Mouse (Mus musculus): ENCODE results near the gene Rpl7l1. TPM values are rescaled to one million over a fixed set of nuclear protein-coding genes. Genes with fewer than 3 reads are reported as not detected.

Gene Rpl7l1
- polyA plus RNA-seq (2012; ENCODE audit: insufficient read depth, insufficient read length, low replicate concordance, missing spikeins): not detected in 2 replicates

DNA sequence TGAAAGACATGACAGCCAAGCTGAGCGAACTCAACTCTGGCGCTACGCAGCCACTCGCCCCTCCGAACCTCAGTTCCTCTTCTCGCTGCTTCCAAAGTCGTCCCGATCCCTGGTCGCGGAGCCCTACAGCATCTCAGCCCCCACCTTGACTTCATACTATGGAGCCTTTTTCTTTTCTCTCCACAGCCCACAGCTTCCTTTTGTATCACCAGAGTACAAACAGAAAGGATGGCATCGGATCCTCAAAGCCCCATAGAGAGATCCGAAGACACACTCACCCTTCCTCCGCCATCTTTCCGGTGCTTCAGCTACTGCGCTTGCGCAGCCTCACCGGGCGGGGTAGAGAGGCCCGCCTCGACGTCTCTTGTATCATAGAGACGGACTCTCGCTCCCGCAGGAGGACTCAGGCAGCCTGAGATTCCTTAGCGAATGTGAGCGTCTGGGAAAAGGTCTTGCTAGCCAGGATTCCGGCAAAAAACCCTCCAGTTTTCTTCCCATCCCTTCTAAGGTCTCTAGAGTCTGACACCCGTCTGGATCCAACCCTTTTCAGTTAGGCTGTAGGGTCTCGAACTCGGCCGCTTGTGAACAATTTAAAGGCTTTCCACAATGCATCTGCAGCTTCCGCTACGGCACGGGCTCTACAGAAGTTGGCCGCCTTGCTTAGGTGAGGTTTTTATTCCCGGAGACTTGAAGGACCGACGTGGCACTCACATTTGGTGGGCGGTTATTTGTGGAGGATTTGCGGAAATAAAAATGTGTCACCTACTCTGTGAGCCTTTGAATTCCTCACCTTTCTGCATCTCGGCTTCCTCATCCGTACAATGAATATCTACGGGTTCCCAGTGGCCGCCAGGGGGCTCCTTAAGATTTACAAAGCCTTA is at the start of gene Rpl7l1:
Gene Rpl7l1 (minus strand): TSS at position 332 of the 881 bp plus-strand sequence.
- WGBS: under 1% methylated on average over 44 of the region's 44 CpGs
- Histone ChIP-seq H3K4me3 (ENCODE audit: insufficient read depth, low read depth, low read length) (peak within 1 kb of the TSS; percentile 60), H3K27ac (ENCODE audit: insufficient read depth, low read depth, low read length) (peak within 1 kb of the TSS; percentile 68), H3K4me1 (ENCODE audit: control insufficient read depth, insufficient read depth, low read length) (peaks cover 3% of the 10 kb centered on the region; the same call in 1 of the 2 replicates)
- TF ChIP-seq POLR2A (IDR thresholded peaks at IDR 0.05; ENCODE audit: insufficient read depth, low read depth, low read length) (peak; percentile 89), CTCF (IDR thresholded peaks at IDR 0.05; ENCODE audit: insufficient read depth, low read depth, low read length) (no peak; the same call in 1 of the 2 replicates)

DNA sequence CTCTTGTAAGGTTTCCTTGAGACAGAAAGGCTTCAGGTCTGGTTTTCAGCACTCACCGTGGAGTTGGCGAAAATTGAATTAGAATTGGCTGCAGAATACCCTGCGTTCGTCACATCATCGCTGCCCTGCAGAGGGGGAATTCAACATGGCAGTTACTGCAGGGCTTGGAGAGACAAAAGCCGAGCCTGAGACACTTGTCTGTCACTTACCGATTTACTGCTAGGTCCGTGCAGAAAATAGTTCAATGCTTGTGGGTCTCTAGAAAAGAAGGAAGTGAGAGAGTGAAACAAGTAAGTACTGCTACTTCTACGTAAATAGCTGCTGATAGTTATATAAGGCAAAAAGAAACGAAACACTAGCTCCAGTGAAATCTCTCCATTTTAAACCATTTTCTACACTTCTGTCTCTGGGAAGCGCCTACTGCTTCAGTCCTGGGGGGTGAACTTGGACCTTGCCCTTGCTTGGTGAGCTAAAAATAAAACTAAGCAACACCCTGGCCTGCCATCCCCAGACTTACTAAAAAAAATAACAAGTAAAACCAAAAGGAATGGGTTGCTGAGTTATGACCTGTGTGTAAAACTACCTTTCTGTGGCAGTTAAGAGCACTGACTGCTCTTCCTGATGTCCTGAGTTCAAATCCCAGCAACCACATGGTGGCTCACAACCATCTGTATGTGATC is 47.5 kb upstream of the Rpl7l1 start:
- Histone ChIP-seq H3K4me1 (ENCODE audit: control insufficient read depth, insufficient read depth, low read length) (peaks cover 15% of the 10 kb centered on the region), H3K4me3 (ENCODE audit: insufficient read depth, low read depth, low read length) (no peak overlapping the region), H3K27ac (ENCODE audit: insufficient read depth, low read depth, low read length) (no peak overlapping the region)
- 85% methylated on average over 11 of the region's 11 CpGs for WGBS
- TF ChIP-seq POLR2A (IDR thresholded peaks at IDR 0.05; ENCODE audit: insufficient read depth, low read depth, low read length) (no peak), CTCF (IDR thresholded peaks at IDR 0.05; ENCODE audit: insufficient read depth, low read depth, low read length) (no peak)

DNA sequence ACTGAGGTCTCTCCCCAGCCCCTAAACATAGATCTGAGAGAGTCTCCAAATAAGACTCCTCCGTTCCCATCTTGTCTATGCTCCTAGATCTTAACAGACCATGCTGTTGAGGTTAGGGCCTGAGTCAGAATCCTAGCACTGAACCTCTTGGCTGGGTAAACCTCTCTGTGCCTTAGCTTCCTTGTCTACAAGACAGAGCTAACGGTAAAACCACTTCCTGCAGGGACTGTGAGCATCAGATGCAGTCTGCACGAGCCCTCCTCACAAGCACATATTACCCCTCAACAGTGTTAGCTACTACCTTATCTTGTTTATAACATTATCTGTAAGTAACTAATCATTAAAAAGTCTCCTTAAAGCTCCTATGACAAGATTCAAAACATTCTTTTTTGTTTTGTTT is 46.5 kb upstream of the Rpl7l1 start:
- Histone ChIP-seq H3K27ac (ENCODE audit: insufficient read depth, low read depth, low read length) (no peak overlapping the region), H3K4me3 (ENCODE audit: insufficient read depth, low read depth, low read length) (no peak overlapping the region), H3K4me1 (ENCODE audit: control insufficient read depth, insufficient read depth, low read length) (peaks cover 14% of the 10 kb centered on the region)
- TF ChIP-seq POLR2A (IDR thresholded peaks at IDR 0.05; ENCODE audit: insufficient read depth, low read depth, low read length): no peak
- TF ChIP-seq CTCF (IDR thresholded peaks at IDR 0.05; ENCODE audit: insufficient read depth, low read depth, low read length): no peak
- 90% methylated on average over 3 of the region's 3 CpGs for whole genome bisulfite sequencing

DNA sequence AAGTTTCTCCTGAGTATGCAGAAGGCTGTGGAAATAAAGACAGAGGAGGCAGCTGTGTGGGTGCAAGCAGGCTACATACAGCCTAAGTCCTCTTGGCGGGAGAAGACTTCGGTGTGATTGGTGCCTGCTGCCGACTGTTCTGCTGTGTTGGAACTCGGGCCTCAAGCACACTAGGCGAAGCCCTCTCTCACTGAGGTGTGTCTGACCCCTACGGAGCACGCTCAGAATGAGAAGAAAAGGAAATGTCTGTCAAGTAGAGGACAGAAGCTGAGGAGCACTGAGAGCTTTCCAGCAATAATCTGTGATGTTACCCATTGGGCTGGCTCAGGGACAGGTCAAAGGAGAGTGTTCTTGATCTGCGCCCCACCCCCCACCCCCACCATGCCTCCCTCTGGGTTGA is 40.6 kb upstream of the Rpl7l1 start:
- TF ChIP-seq POLR2A (IDR thresholded peaks at IDR 0.05; ENCODE audit: insufficient read depth, low read depth, low read length) (no peak), CTCF (IDR thresholded peaks at IDR 0.05; ENCODE audit: insufficient read depth, low read depth, low read length) (no peak)
- H3K4me3 ChIP-seq (ENCODE audit: insufficient read depth, low read depth, low read length): no peak overlapping the region
- no peak overlapping the region for H3K27ac ChIP-seq (ENCODE audit: insufficient read depth, low read depth, low read length)
- WGBS: 90% methylated on average over 8 of the region's 8 CpGs
- H3K4me1 ChIP-seq (ENCODE audit: control insufficient read depth, insufficient read depth, low read length): peaks cover 3% of the 10 kb centered on the region; the same call in 1 of the 2 replicates

DNA sequence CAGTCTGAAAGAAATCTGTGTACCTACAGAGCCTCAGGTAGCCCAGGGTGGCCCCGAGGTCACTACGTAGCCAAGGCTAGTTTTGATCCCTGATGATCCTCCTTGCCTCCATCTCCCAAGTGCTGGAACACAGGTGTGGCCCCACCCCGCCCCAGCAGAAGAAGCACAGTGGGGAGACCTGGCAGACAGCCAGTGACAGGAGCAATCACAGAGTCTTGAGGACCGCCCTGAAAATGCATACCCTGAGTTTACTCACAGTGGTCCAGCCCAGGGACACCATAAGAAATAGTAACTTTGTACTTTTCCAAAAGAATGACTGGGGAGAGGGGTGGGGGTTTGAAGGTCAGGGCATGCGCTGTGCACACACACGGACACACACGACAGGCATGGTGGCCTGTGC is 38.2 kb upstream of the Rpl7l1 start:
- Histone ChIP-seq H3K4me3 (ENCODE audit: insufficient read depth, low read depth, low read length) (no peak overlapping the region), H3K4me1 (ENCODE audit: control insufficient read depth, insufficient read depth, low read length) (peaks cover 3% of the 10 kb centered on the region; the same call in 1 of the 2 replicates), H3K27ac (ENCODE audit: insufficient read depth, low read depth, low read length) (no peak overlapping the region)
- 92% methylated on average over 7 of the region's 7 CpGs for WGBS
- TF ChIP-seq CTCF (IDR thresholded peaks at IDR 0.05; ENCODE audit: insufficient read depth, low read depth, low read length) (no peak), POLR2A (IDR thresholded peaks at IDR 0.05; ENCODE audit: insufficient read depth, low read depth, low read length) (no peak)

DNA sequence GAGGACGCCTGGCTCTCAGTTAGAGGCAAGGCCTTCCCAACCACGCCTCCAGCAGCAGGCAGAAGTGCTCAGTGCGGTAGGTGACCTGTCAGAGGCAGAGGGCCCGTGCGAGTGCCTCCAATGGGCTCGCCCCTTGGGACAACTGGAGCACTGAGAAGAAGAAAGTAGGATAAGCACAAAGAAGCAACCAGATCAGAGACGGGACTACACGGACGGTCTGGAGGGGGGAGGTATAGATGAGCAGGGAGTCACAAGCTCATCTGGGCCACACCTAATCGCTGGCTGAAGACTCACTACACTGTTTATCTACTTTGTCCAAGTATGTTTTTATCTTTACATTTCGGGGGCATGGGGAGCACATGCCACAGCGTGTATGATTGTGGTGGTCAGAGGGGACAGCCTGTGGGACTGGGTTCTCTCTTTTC is 35.3 kb upstream of the Rpl7l1 start:
- no peak overlapping the region for H3K4me3 ChIP-seq (ENCODE audit: insufficient read depth, low read depth, low read length)
- no peak overlapping the region for H3K27ac ChIP-seq (ENCODE audit: insufficient read depth, low read depth, low read length)
- TF ChIP-seq POLR2A (IDR thresholded peaks at IDR 0.05; ENCODE audit: insufficient read depth, low read depth, low read length) (no peak), CTCF (IDR thresholded peaks at IDR 0.05; ENCODE audit: insufficient read depth, low read depth, low read length) (no peak)
- 94% methylated on average over 12 of the region's 12 CpGs for WGBS
- no peaks in the 10 kb centered on the region; the same call in 1 of the 2 replicates for H3K4me1 ChIP-seq (ENCODE audit: control insufficient read depth, insufficient read depth, low read length)

DNA sequence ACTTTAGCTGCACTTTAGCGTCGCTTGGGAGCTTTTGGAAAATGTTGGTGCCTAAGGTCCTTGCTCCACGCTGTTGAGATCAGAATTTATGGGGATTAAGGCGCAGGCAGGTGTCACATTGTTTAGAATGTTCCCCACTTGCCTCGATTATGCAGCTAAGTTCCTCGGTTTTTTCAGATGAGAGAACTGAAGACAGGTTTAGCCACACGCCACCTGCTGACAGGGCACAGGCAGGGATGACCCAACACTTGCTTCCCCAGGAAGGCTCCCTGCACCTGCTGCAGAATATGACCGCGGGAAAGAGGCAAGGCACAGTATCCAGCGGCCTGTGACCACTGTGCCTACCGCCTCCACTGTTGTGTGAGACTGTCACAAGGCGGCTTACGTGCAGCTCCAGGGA is 33.8 kb upstream of the Rpl7l1 start:
- Histone ChIP-seq H3K27ac (ENCODE audit: insufficient read depth, low read depth, low read length) (no peak overlapping the region), H3K4me1 (ENCODE audit: control insufficient read depth, insufficient read depth, low read length) (peaks cover 3% of the 10 kb centered on the region; the same call in 1 of the 2 replicates), H3K4me3 (ENCODE audit: insufficient read depth, low read depth, low read length) (no peak overlapping the region)
- 80% methylated on average over 13 of the region's 13 CpGs for WGBS
- no peak for TF ChIP-seq CTCF (IDR thresholded peaks at IDR 0.05; ENCODE audit: insufficient read depth, low read depth, low read length)
- no peak for TF ChIP-seq POLR2A (IDR thresholded peaks at IDR 0.05; ENCODE audit: insufficient read depth, low read depth, low read length)

DNA sequence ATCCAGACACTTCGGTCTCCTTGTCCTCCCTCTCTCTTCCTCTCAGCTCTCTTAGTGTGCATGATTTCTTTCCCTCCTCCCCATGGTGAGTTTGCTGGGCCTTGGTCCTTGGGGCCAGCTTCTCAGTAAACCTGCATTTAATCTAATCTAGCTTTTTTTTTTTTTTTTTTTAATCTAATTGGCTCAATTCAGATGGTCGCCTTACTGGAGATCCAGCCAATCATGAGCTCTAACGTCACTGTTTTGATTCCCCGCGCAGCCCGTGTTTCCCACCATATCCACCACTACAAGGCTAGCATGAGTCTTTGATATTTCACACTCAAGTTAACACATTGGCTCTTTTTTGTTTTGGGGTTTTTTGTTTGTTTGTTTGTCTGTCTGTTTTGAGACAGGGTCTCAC is 32.0 kb upstream of the Rpl7l1 start:
- H3K27ac ChIP-seq (ENCODE audit: insufficient read depth, low read depth, low read length): no peak overlapping the region
- 91% methylated on average over 6 of the region's 6 CpGs for WGBS
- H3K4me1 ChIP-seq (ENCODE audit: control insufficient read depth, insufficient read depth, low read length): peaks cover 3% of the 10 kb centered on the region; the same call in 1 of the 2 replicates
- no peak overlapping the region for H3K4me3 ChIP-seq (ENCODE audit: insufficient read depth, low read depth, low read length)
- no peak for TF ChIP-seq POLR2A (IDR thresholded peaks at IDR 0.05; ENCODE audit: insufficient read depth, low read depth, low read length)

DNA sequence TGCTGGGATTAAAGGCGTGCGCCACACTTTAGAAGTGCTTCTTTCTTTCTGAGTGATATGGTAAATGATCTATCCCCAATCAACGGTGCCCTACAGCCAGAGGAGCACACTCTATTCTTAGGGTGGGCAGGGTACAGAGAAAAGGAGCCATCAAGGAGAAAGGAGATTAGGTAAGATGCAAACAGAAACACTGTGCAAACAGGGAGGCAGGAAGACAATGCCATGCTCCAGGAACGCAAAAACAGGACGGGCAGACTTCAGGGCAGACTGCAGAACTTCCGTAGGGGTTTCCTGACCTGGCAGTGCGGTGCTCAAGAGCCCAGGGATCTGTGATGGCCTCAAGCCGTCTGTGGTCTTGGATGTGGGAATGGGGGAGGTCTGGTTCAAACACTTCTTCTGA is 31.2 kb upstream of the Rpl7l1 start:
- H3K4me3 ChIP-seq (ENCODE audit: insufficient read depth, low read depth, low read length): no peak overlapping the region
- peaks cover 3% of the 10 kb centered on the region; the same call in 1 of the 2 replicates for H3K4me1 ChIP-seq (ENCODE audit: control insufficient read depth, insufficient read depth, low read length)
- TF ChIP-seq POLR2A (IDR thresholded peaks at IDR 0.05; ENCODE audit: insufficient read depth, low read depth, low read length) (no peak), CTCF (IDR thresholded peaks at IDR 0.05; ENCODE audit: insufficient read depth, low read depth, low read length) (no peak)
- 84% methylated on average over 8 of the region's 8 CpGs for WGBS
- H3K27ac ChIP-seq (ENCODE audit: insufficient read depth, low read depth, low read length): no peak overlapping the region
